Mouse (Mus musculus): ENCODE results near the gene Serpina3k. TPM values are rescaled to one million over a fixed set of nuclear protein-coding genes. Genes with fewer than 3 reads are reported as not detected.
"Not testable (repeated sequence)": the region's sequence is repeated elsewhere in the genome, so short reads cannot be mapped to it uniquely, and the experiment has no call there.

The Serpina3k gene
- under 1 TPM; 0.15 to 0.79 TPM for total RNA-seq (2021)
- long read RNA-seq, experiment 1: 0 reads
- long read RNA-seq, experiment 2, partial matches to known transcripts: 0 of 1 reads
- long read RNA-seq, experiment 2, other reads (novel, unspliced or antisense): 0 of 1 reads

- intact Hi-C loops (cut with DNase I); DNase-seq: not testable (repeated sequence)
Measured at GRCm38 (mm10) chr12:104338226-104338625, at the start of gene Serpina3k, which contains the start of gene Serpina3m. TSS of gene Serpina3k (plus strand) at chr12:104338486. TSS of gene Serpina3m (plus strand) at chr12:104338486.

GRCm38 (mm10) chr12:104289872-104290271, 48.4 kb upstream of the Serpina3k start:
- intact Hi-C loops (cut with DNase I): no loop called here
- DNase-seq: no peak

- DNase-seq: no peak
- intact Hi-C loops (cut with DNase I): no loop called here
Measured at GRCm38 (mm10) chr12:104293963-104294362, 44.3 kb upstream of the Serpina3k start.

- intact Hi-C loops (cut with DNase I): no loop called here
- no peak for DNase-seq
Measured at GRCm38 (mm10) chr12:104298049-104298448, 40.2 kb upstream of the Serpina3k start.

- no peak for DNase-seq
- intact Hi-C loops (cut with DNase I): no loop called here
Measured at GRCm38 (mm10) chr12:104305991-104306390, 32.3 kb upstream of the Serpina3k start.

GRCm38 (mm10) chr12:104314253-104314652, 24.0 kb upstream of the Serpina3k start, which contains the start of gene Serpina3j:
TSS of gene Serpina3j (plus strand) at chr12:104314553.
- intact Hi-C loops (cut with DNase I): no loop called here
- DNase-seq: no peak

- no peak for DNase-seq
- intact Hi-C loops (cut with DNase I): no loop called here
Measured at GRCm38 (mm10) chr12:104322454-104322853, 15.8 kb upstream of the Serpina3k start.

GRCm38 (mm10) chr12:104331701-104332100, 6.6 kb upstream of the Serpina3k start:
- intact Hi-C loops (cut with DNase I): no loop called here
- DNase-seq: no peak

- DNase-seq; intact Hi-C loops (cut with DNase I): not testable (repeated sequence)
Measured at GRCm38 (mm10) chr12:104336873-104337272, 1.4 kb upstream of the Serpina3k start.

GRCm38 (mm10) chr12:104338705-104339104, 419 bp downstream of the Serpina3k start:
- intact Hi-C loops (cut with DNase I): no loop called here
- DNase-seq: no peak

GRCm38 (mm10) chr12:104342489-104342888, 4.2 kb downstream of the Serpina3k start:
- intact Hi-C loops (cut with DNase I); DNase-seq: not testable (repeated sequence)

GRCm38 (mm10) chr12:104345181-104345580, 6.9 kb downstream of the Serpina3k start:
- intact Hi-C loops (cut with DNase I): no loop called here
- DNase-seq: no peak

GRCm38 (mm10) chr12:104345707-104346106, 7.4 kb downstream of the Serpina3k start:
- no peak for DNase-seq
- intact Hi-C loops (cut with DNase I): no loop called here

GRCm38 (mm10) chr12:104347091-104347490, 8.8 kb downstream of the Serpina3k start:
- intact Hi-C loops (cut with DNase I): no loop called here
- no peak for DNase-seq

GRCm38 (mm10) chr12:104351812-104352211, 13.5 kb downstream of the Serpina3k start:
- intact Hi-C loops (cut with DNase I): not testable (repeated sequence)
- DNase-seq: peak; percentile 17 to 30

- intact Hi-C loops (cut with DNase I): no loop called here
Measured at GRCm38 (mm10) chr12:104356006-104356405, 17.7 kb downstream of the Serpina3k start.

GRCm38 (mm10) chr12:104369986-104370385, 31.7 kb downstream of the Serpina3k start:
- intact Hi-C loops (cut with DNase I): no loop called here
- DNase-seq: no peak

More at GRCm38 (mm10) chr12:104356006-104356405, 17.7 kb downstream of the Serpina3k start:
- no peak for DNase-seq

GRCm38 (mm10) chr12:104377179-104377578, 38.9 kb downstream of the Serpina3k start:
- intact Hi-C loops (cut with DNase I); DNase-seq: not testable (repeated sequence)

GRCm38 (mm10) chr12:104378351-104378750, 40.1 kb downstream of the Serpina3k start:
- DNase-seq; intact Hi-C loops (cut with DNase I): not testable (repeated sequence)

GRCm38 (mm10) chr12:104378815-104379214, 40.5 kb downstream of the Serpina3k start:
- DNase-seq; intact Hi-C loops (cut with DNase I): not testable (repeated sequence)

- no peak for DNase-seq
- intact Hi-C loops (cut with DNase I): no loop called here
Measured at GRCm38 (mm10) chr12:104379856-104380255, 41.6 kb downstream of the Serpina3k start.

GRCm38 (mm10) chr12:104381071-104381604, 42.9 kb downstream of the Serpina3k start:
- intact Hi-C loops (cut with DNase I); DNase-seq: not testable (repeated sequence)
